Mouse (Mus musculus) right cerebral cortex, adult 18-20 months (tissue): ENCODE measurements around the gene Gpr153.

ENCODE experiments used
- DNase-seq: peaks from one replicate; pipeline ENCODE4 v3.0.0; 2022; ENCODE audit warnings: mixed read lengths

The Gpr153 gene

DNA sequence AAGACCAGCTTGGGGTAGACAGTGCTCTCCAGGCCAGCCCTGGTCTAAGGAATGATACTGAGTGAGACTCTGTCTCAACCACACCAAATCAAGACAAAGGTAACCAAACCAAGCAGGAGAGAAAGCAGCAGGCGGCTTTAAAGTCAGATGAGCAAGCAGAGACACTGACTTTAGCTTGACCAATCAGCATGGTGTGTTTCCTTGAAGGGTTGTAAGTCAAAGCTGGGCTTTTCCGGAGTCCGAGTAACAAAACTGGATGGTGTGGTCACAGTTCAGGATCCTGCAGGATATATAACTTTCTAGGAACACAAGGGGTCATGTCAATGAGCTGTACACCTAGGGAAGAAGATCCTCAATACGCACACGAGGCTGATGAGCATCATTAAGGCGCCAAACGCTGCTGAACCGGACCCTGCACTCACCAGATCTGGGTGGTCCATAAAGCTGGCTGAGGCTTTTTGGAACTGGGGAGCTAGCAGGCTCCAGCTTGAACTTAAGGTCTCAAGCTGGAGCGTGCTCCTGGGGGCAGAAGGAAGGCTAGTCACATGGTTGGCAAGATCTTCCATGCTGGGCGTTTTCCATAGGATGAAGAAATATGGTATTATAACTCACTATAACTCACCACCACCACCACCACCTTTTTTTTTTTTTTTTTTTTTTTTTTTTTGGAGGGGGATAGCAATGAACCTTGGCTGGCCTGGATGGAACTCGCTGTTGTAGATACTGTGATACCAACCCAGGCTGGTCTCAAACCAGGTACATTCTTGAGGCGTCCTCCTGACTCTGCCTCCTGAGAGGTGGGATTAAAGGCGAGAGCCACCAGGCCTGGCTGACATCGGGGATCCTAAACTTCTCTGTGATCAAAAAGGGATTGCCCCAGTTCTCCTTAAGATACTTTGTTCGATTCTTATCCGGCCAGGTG, 50.9 kb downstream of the Gpr153 start:
- DNase-seq: no peak

DNA sequence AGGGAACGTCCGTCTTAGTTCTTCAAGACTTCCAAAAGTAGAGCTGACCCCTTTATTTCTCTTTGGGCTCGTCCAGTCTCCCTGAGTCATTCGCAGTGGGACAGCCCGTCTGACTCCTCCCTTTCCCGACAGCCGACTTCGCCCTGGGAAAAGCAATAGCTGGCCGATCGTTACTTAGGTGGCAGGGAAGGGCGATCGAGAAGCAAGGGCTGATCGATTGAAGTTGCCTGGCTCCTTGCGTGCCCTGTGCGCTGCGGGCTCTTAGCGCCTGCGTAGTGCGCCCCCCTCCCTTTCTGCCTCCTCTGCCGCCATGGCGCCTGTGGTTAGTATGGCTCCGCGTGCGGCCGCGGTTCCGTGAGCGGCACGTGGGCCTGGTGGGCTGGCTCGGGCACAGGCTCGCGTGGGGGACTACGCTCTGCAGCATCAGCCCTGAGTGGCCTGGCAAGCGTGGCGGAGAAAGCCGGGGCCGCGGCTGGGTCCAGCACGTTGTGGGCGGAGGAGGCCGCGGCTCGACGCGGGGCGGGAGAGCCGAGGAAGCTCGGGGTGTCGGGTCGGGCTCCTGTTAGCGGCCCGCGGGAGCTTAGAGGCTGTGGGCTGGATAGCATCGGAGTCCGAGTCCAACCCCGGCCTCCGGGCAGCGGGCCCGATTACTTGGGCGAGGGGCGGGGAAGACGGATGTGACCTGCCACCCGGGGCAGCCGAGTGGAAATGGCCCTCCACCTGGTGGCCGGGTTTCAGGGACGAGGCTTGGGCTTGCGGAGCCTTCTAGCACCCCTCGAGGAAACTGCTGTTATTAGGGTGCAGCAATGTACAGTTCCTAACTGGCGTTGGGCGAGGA, 51.8 kb downstream of the Gpr153 start, which contains the start of gene Rpl22:
Gene Rpl22, plus strand, starts transcription at position 169 of the 838 bp plus-strand sequence.
- peak; percentile 97 for DNase-seq

DNA sequence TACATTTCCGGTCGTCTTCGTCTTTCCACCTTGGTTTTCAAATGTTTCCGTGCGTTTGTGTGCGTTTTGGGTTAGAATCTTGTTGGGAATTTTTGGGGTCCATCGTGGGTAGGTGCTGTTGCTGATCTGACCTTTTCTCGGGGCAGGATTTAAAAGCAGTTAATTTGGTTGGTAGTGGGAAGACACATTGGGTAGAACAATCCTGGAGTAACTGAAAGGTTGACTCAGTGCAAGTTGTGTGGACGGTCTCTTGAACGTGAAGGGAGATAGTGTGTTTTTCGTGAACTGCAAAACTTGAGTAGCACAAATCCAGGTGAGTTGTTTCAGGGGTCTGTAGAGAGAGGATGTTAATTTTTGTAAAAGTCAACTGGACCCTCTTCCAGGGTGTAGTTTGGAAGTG, 52.5 kb downstream of the Gpr153 start:
- DNase-seq: no peak

DNA sequence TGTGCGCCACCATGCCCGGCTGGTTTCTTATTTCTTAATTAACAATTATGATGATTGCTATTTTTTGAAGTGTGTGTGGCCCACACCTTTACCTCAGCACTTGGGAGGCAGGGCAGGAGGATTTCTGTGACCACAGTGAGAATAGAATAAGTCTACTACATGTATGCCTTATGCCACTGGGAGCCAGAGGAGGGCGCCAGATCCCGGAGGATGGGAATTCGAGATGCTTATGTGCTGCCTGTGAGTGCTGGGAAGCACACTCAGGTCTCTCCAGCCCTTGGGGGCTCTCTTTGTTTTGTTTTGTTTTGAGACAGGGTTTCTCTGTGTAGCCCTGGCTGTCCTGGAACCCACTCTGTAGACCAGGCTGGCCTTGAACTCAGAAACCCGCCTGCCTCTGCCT, 54.7 kb downstream of the Gpr153 start:
- no peak for DNase-seq

DNA sequence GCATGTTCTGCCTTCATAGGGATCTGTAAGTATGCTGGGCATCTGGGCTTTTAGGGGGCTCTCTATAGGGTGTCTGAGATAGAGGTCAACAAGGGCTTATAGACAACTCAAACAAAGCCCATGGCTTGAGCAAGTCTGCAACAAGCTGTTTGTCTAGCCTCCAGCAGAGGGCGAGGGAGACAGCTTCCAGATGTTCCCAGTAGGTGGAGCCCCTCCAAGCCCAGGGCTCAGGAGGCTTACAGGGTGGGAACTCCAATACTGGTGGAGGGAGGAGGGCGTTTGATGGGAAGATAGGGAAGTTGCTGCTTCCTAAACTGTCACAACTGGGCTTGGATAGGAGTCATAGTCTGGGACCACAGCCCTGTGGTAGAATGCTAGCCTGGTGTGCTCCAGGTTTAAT, 58.9 kb downstream of the Gpr153 start:
- peak; percentile 69 for DNase-seq

DNA sequence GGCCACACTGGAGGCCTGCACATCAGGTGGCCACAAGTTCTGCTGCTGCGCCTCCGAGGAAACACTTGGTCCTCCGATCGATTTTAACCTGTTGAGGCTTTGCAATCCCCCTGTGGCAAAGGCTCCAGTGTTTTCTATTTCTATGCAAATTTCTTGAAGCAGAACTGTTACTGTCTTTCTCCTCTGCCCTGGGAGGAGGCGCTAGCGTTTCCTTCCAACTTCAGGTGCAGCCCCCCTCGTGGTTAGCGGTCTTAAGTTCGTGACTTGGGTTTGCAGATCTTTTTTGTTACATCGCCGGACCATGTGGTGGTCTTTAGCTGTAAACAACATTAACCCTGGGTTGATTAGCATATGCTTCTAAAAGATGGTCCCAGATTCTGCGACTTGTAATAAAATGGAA, 59.6 kb downstream of the Gpr153 start:
- DNase-seq: no peak
